Mouse (Mus musculus): Measurements from ENCODE around the gene Rapsn.

DNA sequence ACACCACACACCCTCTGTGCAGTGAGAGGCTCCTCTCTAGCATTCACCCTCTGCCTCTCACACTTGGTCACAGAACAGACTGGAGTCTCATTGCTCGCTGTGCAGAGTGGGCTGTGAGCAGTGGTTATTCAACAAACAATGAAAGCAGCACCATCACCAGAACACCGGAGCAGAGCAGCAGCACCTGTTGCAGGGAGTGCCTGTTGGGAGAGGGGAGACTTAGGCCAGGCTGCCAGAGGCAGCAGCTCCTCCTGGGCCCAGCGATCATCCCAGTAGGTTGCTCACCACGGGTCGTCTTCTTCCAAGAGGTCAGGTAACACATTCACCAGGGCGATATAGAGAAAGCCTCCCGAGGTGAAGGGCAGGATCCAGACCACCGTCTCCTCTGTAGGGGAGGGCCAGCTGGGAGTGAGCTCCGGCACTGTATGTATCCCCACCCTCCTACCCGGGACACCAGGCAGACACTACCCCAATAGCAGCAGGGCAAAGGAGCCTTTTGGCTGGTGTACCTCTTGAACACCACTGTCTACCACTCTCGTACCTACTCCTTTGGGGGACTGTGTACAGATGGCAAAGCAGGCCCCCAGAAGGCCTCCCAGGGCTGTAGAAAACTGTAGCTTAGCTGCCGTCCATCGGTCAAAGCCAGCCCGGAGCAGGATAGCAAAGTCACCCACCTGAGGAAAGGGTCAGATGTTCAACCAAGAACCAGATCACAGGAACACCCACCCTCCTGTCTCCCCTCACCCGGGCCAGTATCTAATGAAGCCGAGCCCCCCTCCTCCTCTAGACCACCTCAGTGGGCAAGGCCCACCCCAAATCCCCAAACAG, 27.6 kb downstream of the Rapsn start:
- TF ChIP-seq CTCF (IDR thresholded peaks at IDR 0.05; ENCODE audit: low read depth): no peak
- no peak for TF ChIP-seq EP300 (IDR thresholded peaks at IDR 0.05; ENCODE audit: low read depth)

Data from heart, postnatal 0 days (tissue).